Mouse (Mus musculus) thymus, postnatal 0 days (tissue): ENCODE results near the gene Thra. TPM values are rescaled to one million over a fixed set of nuclear protein-coding genes. Genes with fewer than 3 reads are reported as not detected.
"Not testable (repeated sequence)": the region's sequence is repeated elsewhere in the genome, so short reads cannot be mapped to it uniquely, and the experiment has no call there.

Experiments
- DNase-seq: peaks from one replicate; pipeline ENCODE4 v3.0.0-alpha.2; 2015; ENCODE audit warnings: low spot score
- polyA plus RNA-seq: library from polyadenylated mRNA; unstranded; fragments of >200 nt; fragmentation: Nextera tagmentation; extraction: Ambion mirVana; gene quantifications from 2 replicates; pipeline ENCODE4 v1.2.1, GENCODE M21; 2015

Gene Thra
- polyA plus RNA-seq, 1 experiment from 2014 or later = 9.1 TPM

DNA sequence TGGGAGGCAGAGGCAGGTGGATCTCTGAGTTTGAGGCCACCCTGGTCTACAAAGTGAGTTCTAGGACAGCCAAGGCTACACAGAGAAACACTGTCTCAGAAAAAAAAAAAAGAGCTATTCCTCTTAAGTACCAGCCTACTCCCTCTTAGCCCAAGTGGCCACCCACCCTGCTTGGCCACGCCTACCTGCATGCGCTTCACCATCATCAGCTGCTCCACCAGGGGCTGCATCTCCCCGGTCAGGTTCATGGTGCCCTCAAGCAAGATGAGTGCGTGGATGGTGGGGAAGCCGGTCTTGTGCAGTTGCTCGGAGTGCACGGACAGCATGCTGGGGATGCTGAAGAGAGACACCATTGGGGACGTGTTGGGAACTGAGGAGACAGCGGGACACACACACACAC lies 24.5 kb upstream of the Thra start:
- no peak for DNase-seq

DNA sequence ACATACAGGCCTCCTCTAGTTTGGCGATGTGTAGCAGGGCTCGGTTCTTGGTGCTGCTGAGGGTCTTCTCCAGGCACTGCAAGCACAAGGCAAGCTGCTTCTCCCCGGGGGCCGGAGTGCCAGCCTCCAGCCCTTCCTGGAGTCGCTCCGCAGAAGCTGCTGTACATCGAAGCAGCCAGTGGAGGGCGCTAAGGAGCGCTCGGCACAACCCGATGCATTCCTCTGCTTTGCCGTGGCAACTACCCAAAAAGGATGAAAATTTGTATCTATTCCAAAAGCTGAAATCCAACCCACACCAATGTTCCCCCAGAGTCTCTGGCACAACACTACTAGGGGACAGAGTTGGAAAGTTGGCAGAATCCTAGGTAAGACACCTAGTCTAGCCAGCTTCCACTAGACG lies 22.5 kb upstream of the Thra start:
- DNase-seq = peak; percentile 63

DNA sequence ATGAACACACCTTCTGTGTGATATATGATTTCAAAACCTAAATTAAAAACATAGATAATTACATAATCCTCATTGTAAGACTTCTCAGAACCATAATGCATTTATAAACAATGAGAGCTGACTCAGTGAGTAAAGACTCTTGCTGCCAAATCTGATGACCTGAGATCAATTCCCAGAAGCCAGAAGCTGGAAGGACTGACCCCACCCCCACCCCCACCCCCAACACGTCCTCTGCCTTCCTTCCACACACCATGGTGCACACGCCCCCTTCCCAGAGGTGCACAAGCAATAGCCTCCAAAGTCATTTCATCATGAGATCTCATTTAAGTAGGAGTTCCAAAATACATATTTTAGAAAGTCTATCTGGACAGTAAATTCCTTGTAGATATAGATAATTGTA lies 19.7 kb upstream of the Thra start:
- DNase-seq = no peak

DNA sequence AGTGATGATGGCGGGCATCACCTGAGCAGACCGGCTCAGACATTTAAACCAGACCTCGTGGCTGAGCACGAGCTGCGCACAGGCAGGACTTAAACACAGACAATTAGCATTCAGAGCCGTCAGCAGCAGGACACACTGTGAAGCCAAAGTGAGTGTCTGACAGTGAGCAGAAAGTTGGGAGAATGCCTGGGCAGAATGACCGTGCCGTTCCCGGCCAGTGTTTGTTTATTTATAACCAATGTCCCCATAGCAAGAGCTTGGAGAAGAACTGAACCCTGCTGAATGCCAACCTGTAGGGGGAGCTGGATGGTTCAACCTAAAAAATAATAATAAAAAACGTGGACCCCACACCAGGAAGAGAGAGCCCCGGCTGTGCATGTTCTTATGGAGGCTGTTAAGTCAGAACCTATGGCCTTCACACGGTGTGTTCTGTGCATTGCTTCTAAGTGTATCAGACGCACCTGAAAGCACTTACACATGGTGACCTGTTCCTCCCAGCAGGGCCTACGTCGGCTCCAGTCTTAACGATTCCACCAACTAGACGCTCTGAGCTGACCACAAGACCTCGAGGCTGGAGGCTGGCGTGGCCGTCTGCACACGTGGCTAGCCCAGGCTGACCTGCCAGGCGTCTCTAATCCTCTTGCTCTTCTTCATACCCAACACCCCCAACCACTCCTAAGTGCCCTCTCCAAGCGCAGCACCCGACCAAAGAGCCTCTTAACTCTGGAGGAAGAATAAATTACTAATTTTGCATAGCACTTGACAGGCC lies 18.8 kb upstream of the Thra start:
- DNase-seq = no peak

DNA sequence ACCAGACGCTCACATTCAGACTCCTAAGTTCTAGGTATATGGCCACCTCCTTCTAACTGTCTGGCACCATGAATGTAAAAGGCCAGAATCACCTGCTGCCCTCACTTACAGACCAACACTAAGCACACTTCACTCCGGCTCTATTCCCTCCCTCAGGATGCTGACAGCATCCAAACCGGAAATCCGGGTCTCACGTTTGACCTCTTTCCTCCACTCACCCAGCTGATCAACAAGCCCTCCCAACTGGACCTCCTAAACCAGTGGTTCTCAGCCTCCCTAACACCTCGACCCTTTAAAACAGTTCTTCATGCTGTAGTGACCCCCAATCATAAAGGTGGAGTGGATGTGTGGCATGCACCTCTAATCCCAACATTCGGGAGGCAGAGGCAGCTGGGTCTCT lies 17.3 kb upstream of the Thra start:
- DNase-seq = no peak

DNA sequence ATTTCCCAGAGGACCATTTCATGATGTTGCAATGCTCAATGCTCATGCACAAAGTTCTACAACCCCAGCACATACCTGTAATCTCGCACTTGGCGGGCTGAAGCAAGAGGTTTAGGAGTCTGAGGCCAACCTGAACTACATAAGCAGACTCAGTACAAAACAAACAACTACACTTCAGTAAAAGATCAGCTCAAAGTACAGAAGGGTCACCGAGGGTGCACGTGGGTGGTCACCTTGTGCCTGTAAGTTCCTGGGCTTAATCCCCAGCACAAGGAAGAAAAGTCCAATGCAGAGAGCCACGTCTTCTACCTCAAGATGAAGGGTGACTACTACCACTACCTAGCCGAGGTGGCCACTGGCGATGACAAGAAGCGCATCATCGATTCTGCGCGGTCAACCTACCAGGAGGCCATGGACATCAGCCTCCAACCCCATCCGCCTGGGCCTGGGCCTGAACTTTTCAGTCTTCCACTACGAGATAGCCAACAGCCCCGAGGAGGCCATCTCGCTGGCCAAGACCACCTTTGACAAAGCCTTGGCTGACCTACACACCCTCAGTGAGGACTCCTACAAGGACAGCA lies 14.4 kb upstream of the Thra start:
- no peak for DNase-seq

DNA sequence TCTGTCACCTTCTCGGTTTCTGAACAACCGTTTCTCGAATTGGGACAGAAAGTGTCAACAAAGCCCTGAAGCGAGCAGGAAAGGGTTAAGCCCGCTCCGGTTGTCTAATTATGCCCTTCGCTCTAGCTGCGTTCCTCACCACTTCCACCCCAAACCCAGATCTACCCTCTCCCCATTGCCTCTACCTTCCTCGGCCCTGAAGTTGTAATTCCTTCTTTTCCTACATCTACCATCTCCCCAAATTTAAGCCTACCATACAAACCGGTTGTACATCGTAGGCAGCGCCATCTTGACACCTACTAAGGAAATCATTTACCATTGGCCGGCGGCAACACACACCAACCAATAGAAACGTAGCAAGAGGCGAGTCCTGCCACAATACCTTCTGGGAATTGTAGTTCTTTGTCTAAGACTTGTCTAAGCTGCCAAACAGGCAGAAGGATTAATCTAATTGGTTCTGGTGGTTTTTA lies 11.3 kb upstream of the Thra start, which contains the start of gene Med24:
Med24 (minus strand) TSS at position 317 of the 470 bp plus-strand sequence.
- peak; percentile 89 for DNase-seq

DNA sequence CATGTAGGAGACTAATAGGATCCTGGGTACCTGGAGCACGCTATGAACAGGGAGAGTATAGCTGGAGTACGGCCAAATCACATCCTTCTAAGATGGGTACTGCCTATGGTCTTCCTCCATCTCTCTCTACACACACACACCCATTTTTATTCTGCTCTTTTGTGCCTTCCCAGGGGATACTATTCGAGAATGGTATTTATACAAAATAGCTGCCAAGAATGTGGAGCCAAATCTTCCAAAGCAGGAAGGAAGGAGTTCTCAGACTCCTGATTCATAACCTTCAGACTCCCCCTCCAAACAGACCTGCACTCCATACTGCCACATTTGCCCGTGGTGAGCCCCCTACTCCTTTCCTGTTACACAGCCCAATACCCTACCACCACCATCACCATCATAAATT lies 9.7 kb upstream of the Thra start:
- DNase-seq = no peak

DNA sequence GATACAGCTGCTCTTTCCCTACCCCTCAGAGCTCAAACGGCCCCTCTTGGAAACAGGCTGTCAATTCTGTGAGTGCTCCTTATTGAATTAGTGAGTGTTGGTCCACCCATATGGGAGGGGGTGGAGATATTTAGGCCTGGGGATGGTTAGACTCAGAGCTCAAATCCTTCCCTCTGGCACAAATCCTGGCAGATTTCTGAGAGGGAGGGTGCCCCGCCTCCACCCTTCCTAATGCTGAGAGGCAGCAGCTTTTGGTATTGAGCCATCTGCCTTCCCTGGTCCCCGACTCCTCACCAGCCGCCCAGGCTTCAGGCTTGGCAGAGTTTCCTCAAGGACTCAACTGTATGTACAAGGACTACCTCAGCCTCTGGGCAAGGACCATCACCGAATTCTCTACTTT lies 9.3 kb upstream of the Thra start:
- DNase-seq = no peak

DNA sequence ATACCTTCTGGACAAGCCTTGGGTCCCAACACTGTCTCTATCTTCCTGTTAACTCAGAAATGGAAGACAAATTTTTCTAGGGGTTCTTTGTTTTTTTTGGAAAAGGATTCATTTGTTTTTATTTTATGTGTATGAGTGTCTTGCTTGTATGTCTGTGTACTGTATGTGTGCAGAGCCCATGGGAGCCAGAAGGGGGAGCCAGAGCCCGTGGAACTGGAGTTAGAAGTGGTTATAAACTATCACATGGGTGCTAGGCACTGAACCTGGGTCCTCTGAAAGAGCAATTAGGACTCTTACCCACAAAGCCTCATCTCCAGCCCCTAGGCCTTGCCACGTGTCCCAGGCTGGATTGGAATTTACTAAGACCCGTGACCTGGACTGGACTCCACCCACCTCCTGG lies 6.4 kb upstream of the Thra start:
- DNase-seq = no peak

DNA sequence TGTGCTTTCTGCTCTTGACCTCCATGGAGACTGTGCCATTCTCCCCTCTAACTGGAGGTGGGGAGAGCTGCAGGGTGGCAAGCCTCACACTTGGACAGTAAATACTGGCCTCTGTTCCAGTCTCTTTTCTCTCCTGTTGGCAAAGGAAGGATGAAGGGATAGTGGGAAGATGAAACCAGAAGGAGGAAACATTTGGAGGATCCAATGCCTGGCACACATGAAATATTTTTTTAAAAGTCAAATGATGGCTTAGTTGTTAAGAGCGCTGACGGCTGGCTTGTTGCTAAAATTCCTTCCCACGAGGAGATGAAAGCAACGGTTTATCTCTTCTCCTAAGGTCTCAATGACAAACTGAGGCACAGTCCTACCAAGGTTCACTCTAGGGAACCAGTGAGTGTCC lies 5.3 kb upstream of the Thra start:
- no peak for DNase-seq

DNA sequence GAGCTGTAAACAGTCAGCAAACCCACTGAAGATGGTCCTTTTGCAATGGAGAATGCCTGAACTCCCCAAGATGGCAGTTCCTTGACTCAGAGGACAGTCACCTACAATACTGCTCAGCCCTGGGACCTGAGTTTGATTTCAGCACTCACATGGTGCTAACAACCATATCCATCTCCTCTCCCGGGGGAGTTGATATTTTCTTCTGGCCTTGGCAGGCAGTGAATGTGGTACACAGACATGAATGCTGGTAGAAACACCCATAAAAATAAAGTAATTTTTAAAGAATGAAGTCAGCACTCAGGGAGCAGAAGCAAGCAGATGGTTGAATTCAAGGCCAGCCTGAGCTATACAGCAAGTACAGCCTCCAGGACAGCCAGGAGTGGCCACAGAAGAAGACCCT lies 4.3 kb upstream of the Thra start:
- DNase-seq = no peak

DNA sequence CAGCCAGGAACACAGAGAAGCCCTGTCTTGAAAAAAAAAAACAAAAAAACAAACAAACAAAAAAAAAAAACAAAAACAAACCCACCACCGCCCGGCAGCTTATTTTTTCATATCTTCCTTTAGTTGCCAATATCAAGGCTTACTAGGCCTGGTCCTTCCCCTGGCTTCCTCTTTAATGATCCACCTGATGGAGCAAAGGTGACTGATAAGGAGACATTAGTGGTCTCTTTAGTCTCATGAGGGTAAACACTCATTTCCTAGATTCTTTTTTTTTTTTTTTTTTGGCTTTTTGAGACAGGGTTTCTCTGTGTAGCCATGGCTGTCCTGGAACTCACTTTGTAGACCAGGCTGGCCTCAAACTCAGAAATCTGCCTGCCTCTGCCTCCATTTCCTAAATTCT lies 3.2 kb upstream of the Thra start:
- DNase-seq = not testable (repeated sequence)

DNA sequence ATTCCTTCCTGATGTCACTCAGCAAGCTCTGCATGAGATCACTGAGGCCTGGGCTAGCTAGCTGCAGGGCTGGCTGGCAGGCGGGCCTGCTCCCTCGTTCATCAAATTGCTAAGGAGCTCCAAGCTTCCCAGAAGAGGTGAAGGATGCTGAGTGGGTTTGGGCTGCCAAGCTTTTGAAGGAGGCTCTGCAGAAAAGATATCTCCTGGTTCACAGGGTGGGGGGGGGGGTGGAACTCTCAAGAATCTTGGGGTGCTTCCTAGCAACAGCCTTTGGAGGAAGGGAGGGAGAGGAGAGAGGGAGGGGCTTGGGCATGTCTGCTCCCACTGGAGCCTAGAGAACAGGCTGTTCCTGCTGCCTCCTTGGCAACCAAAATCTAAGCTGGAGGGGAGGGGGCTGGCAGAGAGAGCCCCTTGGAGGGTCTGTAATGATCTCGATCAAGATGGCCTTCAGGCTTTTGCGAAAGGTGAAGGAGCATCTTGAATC lies 2.0 kb upstream of the Thra start:
- no peak for DNase-seq

DNA sequence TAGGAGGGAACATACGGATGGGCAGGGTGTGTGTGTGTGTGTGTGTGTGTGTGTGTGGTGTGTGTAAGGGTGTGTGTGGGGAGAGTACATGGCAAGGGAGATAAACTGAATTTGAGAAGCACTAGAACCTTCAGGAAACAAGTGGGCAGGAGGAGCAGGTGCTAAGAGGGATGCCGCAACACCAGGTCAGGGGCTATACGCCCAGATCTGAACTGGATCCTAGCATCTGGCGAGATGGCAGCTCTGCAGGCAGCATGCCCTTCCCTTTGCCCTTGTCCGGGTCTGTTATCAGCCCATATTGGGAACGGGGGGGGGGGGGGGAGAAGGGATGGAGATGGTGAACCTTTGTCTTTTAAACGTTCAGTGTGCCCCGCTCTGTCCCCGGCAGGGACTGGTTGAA lies 1.5 kb upstream of the Thra start:
- no peak for DNase-seq

DNA sequence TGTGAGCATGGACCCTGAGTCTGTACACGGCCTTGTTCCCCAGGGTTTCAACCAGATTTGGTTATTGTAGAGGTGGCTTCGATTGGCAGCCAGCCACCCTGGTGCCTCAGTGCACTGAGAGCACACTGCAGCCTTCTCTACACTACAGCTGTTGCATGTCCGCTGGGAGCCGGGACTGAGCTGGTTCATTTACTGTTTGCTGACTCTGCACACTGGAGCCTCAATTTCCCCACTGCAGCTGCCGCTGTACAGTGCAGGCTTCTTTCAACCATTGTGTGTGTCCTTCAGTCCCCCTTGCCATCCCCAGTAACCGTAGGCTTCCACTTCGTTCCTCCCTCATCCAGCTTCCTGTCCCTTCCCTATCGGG lies 429 bp upstream of the Thra start:
- DNase-seq = peak; percentile 7

DNA sequence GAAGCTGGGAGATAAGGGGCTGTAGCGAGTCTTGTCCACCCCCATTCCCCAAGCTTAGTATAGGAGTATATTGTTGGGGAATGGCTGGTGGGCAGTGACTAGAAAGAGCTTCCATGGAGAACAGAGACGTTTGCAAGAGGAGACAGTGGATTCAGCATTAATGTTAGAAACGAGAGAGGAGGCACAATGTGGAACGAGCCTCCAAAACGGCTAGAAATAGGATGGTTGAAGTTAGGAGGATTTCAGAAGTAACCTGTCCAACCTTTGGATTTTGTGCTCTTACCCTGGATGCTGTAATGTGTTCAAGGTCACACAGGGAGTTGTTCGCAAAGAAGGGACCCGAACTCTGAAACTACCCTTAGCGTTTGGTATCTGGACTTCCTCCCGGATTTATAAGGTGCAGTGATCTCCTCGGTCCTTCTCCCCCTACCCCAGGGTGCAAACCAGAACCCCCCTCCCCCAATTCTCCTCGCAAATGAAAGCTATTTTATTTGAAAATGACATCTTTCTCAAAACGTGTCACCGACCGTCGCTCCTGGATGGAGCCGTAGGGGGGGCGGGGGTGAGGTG lies 698 bp downstream of the Thra start:
- DNase-seq = peak; percentile 23

DNA sequence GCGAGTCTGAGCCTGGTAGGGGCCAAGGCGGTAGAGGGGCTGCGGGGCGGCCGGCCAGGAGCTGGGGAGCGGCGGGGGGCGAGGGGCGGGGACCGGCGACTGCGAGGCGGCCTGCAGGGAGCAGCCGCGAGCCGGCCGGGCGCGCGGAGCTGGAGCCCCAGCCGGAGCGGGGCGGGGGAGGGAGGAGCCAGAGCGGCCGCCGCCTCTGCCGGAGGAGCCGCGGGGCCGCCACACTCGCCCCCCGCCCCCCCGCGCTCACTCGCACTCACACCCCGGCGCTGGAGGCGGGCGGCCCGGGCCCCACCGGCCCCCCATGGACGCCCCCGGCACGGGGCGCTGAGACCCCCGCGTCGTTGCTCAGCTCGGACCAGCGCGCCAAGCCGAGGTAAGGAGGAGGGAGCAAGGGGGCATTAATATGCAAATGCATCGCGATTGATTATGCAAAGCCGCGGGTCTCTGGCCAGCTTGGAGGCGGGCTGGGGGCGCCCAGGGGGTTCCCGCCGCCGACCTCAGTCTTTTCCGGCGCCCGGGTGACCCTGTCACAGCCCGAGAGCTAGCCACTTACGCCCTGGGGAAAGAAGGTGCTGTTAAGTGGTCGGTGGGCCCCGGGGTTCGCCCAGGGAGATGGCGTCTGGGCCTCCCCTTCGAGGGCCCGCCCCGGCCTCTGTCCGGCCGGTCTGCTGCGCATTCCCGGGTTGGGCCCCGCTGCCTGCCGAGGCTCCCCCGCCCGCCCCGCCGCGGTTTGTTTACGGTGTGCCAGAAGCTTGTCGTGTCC lies 1.4 kb downstream of the Thra start:
- DNase-seq = peak; percentile 81

DNA sequence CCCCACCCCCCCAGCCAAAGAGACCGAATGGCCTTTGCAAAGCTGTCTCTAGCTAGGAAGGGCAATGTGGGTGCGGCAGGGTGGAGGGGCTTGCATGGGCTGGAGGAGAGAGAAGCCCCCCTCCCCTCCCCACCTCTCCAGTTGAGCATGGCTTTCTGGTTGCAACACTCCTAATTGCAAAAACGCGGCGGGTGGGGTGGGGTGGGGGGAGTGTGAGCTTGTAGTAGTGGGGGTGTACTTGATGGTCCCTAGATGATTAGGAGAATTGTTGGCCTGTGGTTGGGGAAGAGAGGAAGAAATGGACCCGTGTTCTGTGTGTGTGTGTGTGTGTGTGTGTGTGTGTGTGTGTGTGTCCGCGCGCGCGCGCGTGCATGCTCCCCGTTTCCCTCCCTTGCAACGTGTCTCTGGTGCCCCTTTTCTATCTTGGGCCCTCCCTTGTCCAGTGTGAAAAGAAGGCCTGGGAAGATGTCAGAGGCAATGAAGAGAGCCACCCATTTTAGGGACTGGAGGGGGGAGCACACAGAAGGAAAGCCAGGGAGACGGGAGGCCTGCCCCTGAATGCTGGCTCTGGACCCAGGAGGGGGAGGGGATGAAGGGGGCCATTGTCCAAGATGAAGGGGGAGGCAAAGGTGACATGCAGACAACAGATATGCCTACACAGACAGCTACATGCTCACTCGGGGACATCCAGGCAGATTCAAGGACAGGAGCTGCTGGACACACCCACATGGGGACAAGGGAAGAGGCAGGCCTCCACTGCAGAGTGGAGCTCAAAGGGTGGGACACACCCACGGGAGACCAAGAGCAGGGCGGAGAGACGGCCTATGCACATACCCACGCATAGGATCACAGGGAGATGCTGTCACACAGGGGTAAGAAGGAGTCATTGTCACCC lies 2.2 kb downstream of the Thra start:
- peak; percentile 29 for DNase-seq

DNA sequence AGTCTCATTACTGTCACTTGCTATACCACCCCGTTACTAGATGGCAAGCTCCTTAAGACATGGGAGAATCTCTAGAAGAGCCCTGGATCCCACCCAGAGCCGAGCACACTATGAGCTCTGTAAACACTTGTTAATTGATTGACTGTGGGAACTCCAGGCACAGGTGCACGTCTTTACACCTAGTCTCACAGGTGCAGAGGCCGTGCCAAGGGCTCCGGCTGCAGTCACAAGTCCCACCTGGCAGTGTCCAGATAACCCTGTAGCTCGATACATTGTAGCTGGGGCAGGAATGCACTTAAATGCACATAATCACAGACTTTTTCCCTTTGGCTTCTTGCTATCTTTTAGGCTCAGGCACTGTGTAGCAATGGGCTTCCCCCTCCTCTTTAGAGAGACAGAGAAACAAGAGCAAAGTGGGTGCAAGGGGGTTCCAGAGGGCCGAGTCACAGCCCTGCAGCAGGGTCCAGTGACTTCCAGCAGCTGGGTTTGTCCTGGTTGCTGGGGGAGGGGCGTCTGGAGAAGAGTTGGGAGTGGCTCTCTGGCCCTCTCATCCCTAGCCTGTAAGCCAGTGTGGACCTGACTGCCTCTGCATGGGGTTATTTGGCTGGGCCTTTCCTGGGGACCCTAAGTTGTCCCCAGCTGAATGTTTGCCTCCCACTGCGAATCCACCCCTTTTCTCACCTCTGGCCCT lies 3.4 kb downstream of the Thra start:
- no peak for DNase-seq
